Mouse (Mus musculus) kidney, postnatal 14 days (tissue): ENCODE data around the gene Olfr113.
"Not testable (repeated sequence)": the region's sequence is repeated elsewhere in the genome, so short reads cannot be mapped to it uniquely, and the experiment has no call there.

Source experiments
- DNase-seq: peaks from one replicate; pipeline ENCODE4 v3.0.0; 2022; ENCODE audit warnings: mixed read lengths

The Olfr113 gene

DNA sequence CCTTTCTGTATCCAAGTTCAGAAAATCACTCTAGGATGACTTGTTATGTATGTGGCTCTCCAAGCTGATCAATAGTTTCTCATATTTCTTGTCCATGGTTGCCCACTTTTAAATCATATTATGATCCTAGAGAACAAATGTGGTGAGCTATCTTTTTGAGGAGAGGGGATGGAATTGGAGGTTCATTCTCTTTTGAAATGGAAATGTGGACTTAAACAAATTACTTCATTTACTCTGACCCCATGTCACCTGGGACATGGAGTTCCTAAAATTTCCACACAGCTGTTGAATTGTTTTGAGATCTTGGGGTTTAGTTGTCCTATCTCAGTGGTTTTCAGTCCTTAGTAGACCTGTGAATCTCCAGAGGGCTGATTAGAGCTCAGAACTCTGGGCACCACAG lies at the start of gene Olfr113:
Gene Olfr113 (minus strand): TSS at position 101 of the 400 bp plus-strand sequence.
- DNase-seq: no peak

DNA sequence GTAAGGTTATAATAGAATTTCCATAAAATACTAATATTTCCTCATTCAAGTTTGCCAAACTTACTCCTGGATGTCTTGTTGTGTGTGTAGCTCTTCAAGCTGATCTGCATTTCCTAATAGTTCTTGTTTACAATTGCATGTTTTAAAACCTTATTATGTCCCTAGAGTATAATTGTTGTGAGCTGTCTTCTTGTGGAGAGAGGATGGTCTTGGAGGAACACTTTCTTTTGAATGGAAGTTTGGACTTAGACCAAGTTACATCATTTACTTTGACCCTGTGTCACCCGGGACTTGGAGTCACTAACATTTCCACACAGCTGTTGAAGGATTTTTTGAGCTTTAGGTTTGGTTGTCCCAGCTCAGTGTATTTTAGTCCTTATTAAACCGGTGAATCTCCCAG lies 49.5 kb upstream of the Olfr113 start, which contains the start of the genes Olfr115 and Olfr116:
Gene Olfr115 (minus strand): TSS at position 101 of the 400 bp plus-strand sequence.
Gene Olfr116 (minus strand): TSS at position 191 of the 400 bp plus-strand sequence.
- DNase-seq: no peak

- DNase-seq: no peak
These were observed 15.2 kb upstream of the Olfr113 start, which contains the start of gene Olfr114 for GRCm38 (mm10) chr17:37592643-37593042. Gene Olfr114, minus strand, starts transcription at chr17:37592743.

- no peak for DNase-seq
These were observed 8.1 kb downstream of the Olfr113 start, which contains the start of gene Olfr112 for GRCm38 (mm10) chr17:37569351-37569750. Gene Olfr112, minus strand, starts transcription at chr17:37569451.

DNA sequence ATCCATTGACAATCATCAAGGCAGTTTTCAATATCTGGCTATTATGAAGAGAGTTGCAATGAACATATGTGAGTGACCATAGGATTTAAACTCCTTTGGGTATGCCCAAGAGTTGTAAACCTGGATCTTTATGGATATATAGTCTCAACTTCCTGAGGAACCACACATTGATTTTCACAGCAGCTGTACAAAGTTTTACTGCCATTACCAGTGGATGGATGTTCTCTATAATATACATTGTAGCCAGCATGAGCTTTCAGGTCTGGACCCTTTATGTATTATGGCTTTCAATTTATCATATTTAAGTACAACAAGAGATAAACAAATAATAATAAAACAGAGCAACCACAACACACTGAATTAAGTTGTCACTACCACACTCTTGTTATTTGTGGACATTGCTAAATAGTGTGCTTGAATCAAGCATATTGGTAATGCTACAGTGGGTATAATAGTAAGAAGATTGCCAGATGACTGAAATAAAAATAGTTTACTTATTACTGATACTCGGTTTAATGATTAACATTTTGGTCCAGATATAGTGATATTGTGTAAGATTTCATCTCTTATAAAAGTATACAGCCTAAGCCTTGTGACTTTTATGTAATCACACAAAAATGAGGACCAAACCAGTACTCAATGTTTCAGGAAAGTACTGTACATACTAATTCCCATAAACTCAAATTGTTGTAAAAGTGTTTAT lies 18.4 kb downstream of the Olfr113 start:
- DNase-seq: no peak

- no peak for DNase-seq
These were observed 33.5 kb downstream of the Olfr113 start for GRCm38 (mm10) chr17:37543800-37544435.

- DNase-seq: no peak
These were observed 35.9 kb downstream of the Olfr113 start for GRCm38 (mm10) chr17:37541454-37542119.

GRCm38 (mm10) chr17:37538416-37538815 lies 39.0 kb downstream of the Olfr113 start:
- DNase-seq: not testable (repeated sequence)

GRCm38 (mm10) chr17:37535173-37535572 lies 42.3 kb downstream of the Olfr113 start:
- no peak for DNase-seq

DNA sequence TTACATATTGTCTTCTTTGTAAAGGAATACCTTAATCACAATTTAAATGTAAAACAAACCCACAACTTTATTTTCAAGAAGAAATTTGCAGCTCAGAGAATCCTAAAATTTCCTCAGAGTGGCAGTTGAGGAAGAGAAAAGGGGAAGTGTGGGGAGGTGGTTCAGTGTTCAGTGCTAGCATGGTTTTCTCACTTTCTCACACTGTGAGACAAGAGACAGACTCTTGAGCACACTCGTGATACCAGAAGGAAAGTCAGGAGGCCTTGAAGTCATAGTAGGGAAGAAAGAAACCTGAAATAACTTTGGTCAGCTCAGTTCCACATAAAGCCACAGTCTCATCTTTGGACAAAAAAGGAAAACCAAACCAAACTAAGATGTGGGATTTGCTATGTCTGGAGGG lies 52.0 kb downstream of the Olfr113 start:
- DNase-seq: not testable (repeated sequence)

GRCm38 (mm10) chr17:37524612-37525011 lies 52.9 kb downstream of the Olfr113 start:
- not testable (repeated sequence) for DNase-seq
